15 mouse cellular contexts compared by ENCODE assay signal in genomic region chr13:104012214-104012833, GRCm38 (mm10).
"Had no signal": no experiment of that assay in that cellular context is flagged by ENCODE, and none has a peak within 500 bp of the region (broad histone marks: within the 10 kb centered on the region; RNA-seq: fewer than 3 reads in every experiment).

No protein-coding gene starts in this region.

- H3K9me3 ChIP-seq: limb, embryonic 13.5 days; liver, embryonic 15.5 days; neural tube, embryonic 15.5 days had no signal

- H3K27ac ChIP-seq: kidney, postnatal 0 days; limb, embryonic 13.5 days; liver, embryonic 15.5 days; neural tube, embryonic 15.5 days; stomach, postnatal 0 days had no signal

- H3K4me3 ChIP-seq: layer of hippocampus, adult 2 months; limb, embryonic 13.5 days; liver, embryonic 15.5 days; neural tube, embryonic 15.5 days had no signal

- H3K4me2 ChIP-seq: limb, embryonic 13.5 days; liver, embryonic 15.5 days; lung, embryonic 14.5 days; midbrain, embryonic 11.5 days; neural tube, embryonic 15.5 days had no signal

- DNase-seq: kidney, adult 9 months; kidney, postnatal 36 days; left cerebral cortex, postnatal 4 days; lung, embryonic 14.5 days; lung, postnatal 10 days; lung, postnatal 4 days; thymus, postnatal 4 days had no signal

- H3K9ac ChIP-seq: limb, embryonic 13.5 days; liver, embryonic 15.5 days; lung, embryonic 14.5 days; neural tube, embryonic 15.5 days had no signal

- ATAC-seq: intestine, embryonic 16.5 days had no signal

- H3K4me1 ChIP-seq: liver, embryonic 15.5 days; neural tube, embryonic 15.5 days had no signal

- H3K36me3 ChIP-seq: limb, embryonic 13.5 days; liver, embryonic 15.5 days; neural tube, embryonic 15.5 days had no signal

- H3K27me3 ChIP-seq: limb, embryonic 13.5 days; liver, embryonic 15.5 days had no signal
